In the genomic region with DNA sequence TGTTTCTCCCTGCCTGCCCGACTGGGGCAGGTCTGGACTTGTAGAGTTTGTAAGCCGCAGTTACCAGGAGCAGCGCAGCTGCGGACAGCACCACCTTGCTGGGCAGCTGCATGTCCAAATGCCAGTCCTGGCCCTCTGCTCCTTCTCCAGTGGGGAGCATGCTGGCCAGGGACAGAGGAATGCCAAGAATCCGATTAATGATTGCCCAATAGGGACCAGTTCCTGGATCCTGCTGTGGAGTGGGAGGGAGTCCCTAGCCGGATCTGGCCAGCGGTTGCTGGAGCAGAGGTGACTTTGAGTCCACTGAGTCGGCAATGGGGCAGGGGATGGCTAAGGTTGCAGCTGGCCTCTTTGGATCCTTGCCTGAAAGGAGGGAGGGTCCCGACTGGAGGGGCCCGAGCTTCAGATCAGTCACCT, we compare ENCODE assay signal across 8 mouse cellular contexts. TPM values are rescaled to one million over a fixed set of nuclear protein-coding genes. Genes with fewer than 3 reads are reported as not detected.
DNase-seq lines count a peak whose midpoint lies in the region; ATAC-seq and TF ChIP-seq lines count a peak whose summit lies in the region.

No protein-coding gene starts in this region.

- 18% methylated on average over 10 of the region's 10 CpGs for WGBS in midbrain, embryonic 13.5 days
- 15% methylated on average over 10 of the region's 10 CpGs for WGBS in midbrain, embryonic 11.5 days
- 12% methylated on average over 10 of the region's 10 CpGs for WGBS in hindbrain, embryonic 14.5 days
- 16% methylated on average over 10 of the region's 10 CpGs for WGBS in liver, adult 2 months
- 20% methylated on average over 10 of the region's 10 CpGs for WGBS in stomach, embryonic 16.5 days

- TF ChIP-seq POLR2A in liver, adult 2 months (IDR thresholded peaks at IDR 0.05; ENCODE audit: extremely low read depth, insufficient read depth, low read length), result peak; percentile 64; the same call in 1 of the 2 replicates

- no peak overlapping the region for H3K4me3 ChIP-seq in midbrain, embryonic 13.5 days (replicated peaks)
- no peak overlapping the region for H3K4me3 ChIP-seq in midbrain, embryonic 11.5 days (ENCODE audit: low read depth, low read length)
- no peak overlapping the region for H3K4me3 ChIP-seq in hindbrain, embryonic 14.5 days (replicated peaks; ENCODE audit: low read length)
- peak overlapping the region; percentile 64 for H3K4me3 ChIP-seq in liver, adult 2 months (ENCODE audit: insufficient read depth, low read depth, low read length)
- peak overlapping the region; percentile 6; the same call in 1 of the 2 replicates for H3K4me3 ChIP-seq in stomach, embryonic 16.5 days (replicated peaks; ENCODE audit: low read length)

- H3K9ac ChIP-seq in midbrain, embryonic 13.5 days (replicated peaks), result no peak overlapping the region
- H3K9ac ChIP-seq in midbrain, embryonic 11.5 days (ENCODE audit: low read length), result no peak overlapping the region
- H3K9ac ChIP-seq in hindbrain, embryonic 14.5 days, result no peak overlapping the region
- peak overlapping the region; percentile 73 for H3K9ac ChIP-seq in liver, adult 2 months (ENCODE audit: low read depth, low read length)
- H3K9ac ChIP-seq in stomach, embryonic 16.5 days (ENCODE audit: low read length), result peak overlapping the region; percentile 49

- H3K9me3 ChIP-seq in midbrain, embryonic 13.5 days, result no peaks in the 10 kb centered on the region
- H3K9me3 ChIP-seq in midbrain, embryonic 11.5 days (ENCODE audit: control insufficient read depth, low read length), result no peaks in the 10 kb centered on the region
- no peaks in the 10 kb centered on the region for H3K9me3 ChIP-seq in hindbrain, embryonic 14.5 days (ENCODE audit: control insufficient read depth, low read length)
- H3K9me3 ChIP-seq in stomach, embryonic 16.5 days (replicated peaks; ENCODE audit: control insufficient read depth, low read length), result no peaks in the 10 kb centered on the region

- no peak overlapping the region for H3K4me2 ChIP-seq in midbrain, embryonic 13.5 days (replicated peaks)
- no peak overlapping the region for H3K4me2 ChIP-seq in midbrain, embryonic 11.5 days
- H3K4me2 ChIP-seq in hindbrain, embryonic 14.5 days (replicated peaks), result no peak overlapping the region
- H3K4me2 ChIP-seq in stomach, embryonic 16.5 days (ENCODE audit: low read depth, low read length), result peak overlapping the region; percentile 26

- H3K79me2 ChIP-seq in liver, adult 2 months (ENCODE audit: control insufficient read depth, insufficient read depth, low read length), result peaks cover 10% of the 10 kb centered on the region; the same call in 1 of the 2 replicates

- peaks cover 4% of the 10 kb centered on the region; the same call in 1 of the 2 replicates for H3K27me3 ChIP-seq in midbrain, embryonic 13.5 days
- no peaks in the 10 kb centered on the region for H3K27me3 ChIP-seq in midbrain, embryonic 11.5 days (ENCODE audit: control insufficient read depth, insufficient read depth, low read length)
- H3K27me3 ChIP-seq in hindbrain, embryonic 14.5 days (ENCODE audit: control insufficient read depth, insufficient read depth, low read length), result no peaks in the 10 kb centered on the region
- H3K27me3 ChIP-seq in liver, adult 2 months (ENCODE audit: control insufficient read depth, insufficient read depth, low read length), result no peaks in the 10 kb centered on the region
- no peaks in the 10 kb centered on the region for H3K27me3 ChIP-seq in stomach, embryonic 16.5 days (ENCODE audit: control insufficient read depth, insufficient read depth, low read length)

- no peaks in the 10 kb centered on the region for H3K36me3 ChIP-seq in midbrain, embryonic 13.5 days
- no peaks in the 10 kb centered on the region for H3K36me3 ChIP-seq in midbrain, embryonic 11.5 days (ENCODE audit: control insufficient read depth, insufficient read depth, low read length)
- no peaks in the 10 kb centered on the region for H3K36me3 ChIP-seq in hindbrain, embryonic 14.5 days (replicated peaks; ENCODE audit: control insufficient read depth, insufficient read depth)
- no peaks in the 10 kb centered on the region for H3K36me3 ChIP-seq in liver, adult 2 months (ENCODE audit: control insufficient read depth, insufficient read depth, low read length)
- no peaks in the 10 kb centered on the region for H3K36me3 ChIP-seq in stomach, embryonic 16.5 days (ENCODE audit: control insufficient read depth, insufficient read depth, low read length)

- peak; percentile 59 for TF ChIP-seq CTCF in liver, adult 2 months (IDR thresholded peaks at IDR 0.05; ENCODE audit: low read depth, low read length)

- ATAC-seq in midbrain, embryonic 13.5 days, result peak; percentile 34; the same call in 1 of the 2 replicates
- ATAC-seq in midbrain, embryonic 11.5 days (ENCODE audit: low FRiP score), result no peak
- ATAC-seq in hindbrain, embryonic 14.5 days (ENCODE audit: low FRiP score), result no peak
- peak; percentile 69; the same call in 1 of the 2 replicates for ATAC-seq in stomach, embryonic 16.5 days (ENCODE audit: insufficient read depth, low FRiP score)

- H3K27ac ChIP-seq in midbrain, embryonic 13.5 days, result no peak overlapping the region
- H3K27ac ChIP-seq in midbrain, embryonic 11.5 days (ENCODE audit: low read depth, low read length), result no peak overlapping the region
- peak overlapping the region; percentile 21; the same call in 1 of the 2 replicates for H3K27ac ChIP-seq in hindbrain, embryonic 14.5 days
- peak overlapping the region; percentile 98 for H3K27ac ChIP-seq in liver, adult 2 months (replicated peaks; ENCODE audit: insufficient read depth, low read depth, low read length)
- H3K27ac ChIP-seq in stomach, embryonic 16.5 days (ENCODE audit: low read length), result peak overlapping the region; percentile 74

- H3K4me1 ChIP-seq in midbrain, embryonic 13.5 days (replicated peaks), result peaks cover 16% of the 10 kb centered on the region
- H3K4me1 ChIP-seq in midbrain, embryonic 11.5 days (ENCODE audit: control insufficient read depth, insufficient read depth, low read length), result peaks cover 3% of the 10 kb centered on the region; the same call in 1 of the 2 replicates
- H3K4me1 ChIP-seq in hindbrain, embryonic 14.5 days (replicated peaks; ENCODE audit: control insufficient read depth, insufficient read depth, low read length), result no peaks in the 10 kb centered on the region; the same call in 1 of the 2 replicates
- peaks cover 30% of the 10 kb centered on the region for H3K4me1 ChIP-seq in liver, adult 2 months (ENCODE audit: control insufficient read depth, insufficient read depth, low read length)
- peaks cover 12% of the 10 kb centered on the region for H3K4me1 ChIP-seq in stomach, embryonic 16.5 days (ENCODE audit: control insufficient read depth, insufficient read depth, low read length)

- no peak for DNase-seq in midbrain, embryonic 11.5 days (ENCODE audit: low spot score, missing footprints)
- DNase-seq in embryo, embryonic 11 days, result peak; percentile 39
- DNase-seq in hindbrain, embryonic 14.5 days (ENCODE audit: low spot score), result no peak
- DNase-seq in liver, adult 2 months (ENCODE audit: extremely low read depth, low read depth, low spot score), result peak; percentile 99
- DNase-seq in thymus, postnatal 4 days, result no peak
- DNase-seq in cerebellum, adult 11 months, result no peak

RNA-seq across cellular contexts. Expression of gene Klhdc7a, which starts 0.3 kb away (rescaled TPM):
- 0.46 and 0.58 TPM in 2 replicates for polyA plus RNA-seq in midbrain, embryonic 13.5 days (2015; fragmentation: Nextera tagmentation; extraction: Ambion mirVana)
- polyA plus RNA-seq in midbrain, embryonic 11.5 days (2014; fragmentation: Nextera tagmentation; extraction: Ambion mirVana), result 0.10 and 0.17 TPM in 2 replicates
- polyA plus RNA-seq in hindbrain, embryonic 14.5 days (2014; fragmentation: Nextera tagmentation; extraction: Ambion mirVana), result 0.44 and 0.56 TPM in 2 replicates
- 5.2 and 6.8 TPM in 2 replicates for total RNA-seq in liver, adult 2 months (2014; rRNA removed)
- 4.4 and 7.8 TPM in 2 replicates for polyA plus RNA-seq in liver, adult 2 months (2012; rRNA removed)
- polyA plus RNA-seq in stomach, embryonic 16.5 days (2015; fragmentation: Nextera tagmentation; extraction: Ambion mirVana), result 0.98 and 1.7 TPM in 2 replicates

Comparison
In these comparisons a context has a peak if more than half of its experiments do, and no peak if none do; other contexts are left out.
1. ATAC-seq: peak in midbrain, embryonic 13.5 days (single experiment) and stomach, embryonic 16.5 days (single experiment); none in midbrain, embryonic 11.5 days (single experiment) and hindbrain, embryonic 14.5 days (single experiment).
2. H3K27ac ChIP-seq: peak in hindbrain, embryonic 14.5 days (single experiment), liver, adult 2 months (single experiment) and stomach, embryonic 16.5 days (single experiment); none in midbrain, embryonic 13.5 days (single experiment) and midbrain, embryonic 11.5 days (single experiment).
3. H3K4me3 ChIP-seq: peak in liver, adult 2 months (single experiment) and stomach, embryonic 16.5 days (single experiment); none in midbrain, embryonic 13.5 days (single experiment), midbrain, embryonic 11.5 days (single experiment) and hindbrain, embryonic 14.5 days (single experiment).
4. H3K9ac ChIP-seq: peak in liver, adult 2 months (single experiment) and stomach, embryonic 16.5 days (single experiment); none in midbrain, embryonic 13.5 days (single experiment), midbrain, embryonic 11.5 days (single experiment) and hindbrain, embryonic 14.5 days (single experiment).
5. DNase-seq: peak in embryo, embryonic 11 days (single experiment) and liver, adult 2 months (single experiment); none in midbrain, embryonic 11.5 days (single experiment), hindbrain, embryonic 14.5 days (single experiment), thymus, postnatal 4 days (single experiment) and cerebellum, adult 11 months (single experiment).